Mouse (Mus musculus) forebrain, embryonic 16.5 days (tissue): Measurements from ENCODE around the gene 4933402J07Rik. TPM values are rescaled to one million over a fixed set of nuclear protein-coding genes. Genes with fewer than 3 reads are reported as not detected.
A peak's percentile ranks its signal among the peaks of the same experiment; 100 is the strongest.

Experiments used
- ATAC-seq: fragments of 200-750 bp; cut with Nextera tagmentation; 2 replicates; pipeline ENCODE4 v1.8.0; 2017; ENCODE audit warnings: mild to moderate bottlenecking, moderate library complexity
- H3K27ac ChIP-seq: fragments of 300-500 bp; sonication (generic); 2 replicates; pipeline ENCODE4 v1.5.1; 2014; ENCODE audit warnings: low read length, control low read depth
- H3K27me3 ChIP-seq: fragments of 300-500 bp; sonication (generic); replicated peaks from 2 replicates; pipeline ENCODE4 v1.6.1; 2014; ENCODE audit warnings: low read length; ENCODE audit not compliant: control insufficient read depth, insufficient read depth
- H3K36me3 ChIP-seq: fragments of 300-500 bp; sonication (generic); 2 replicates; pipeline ENCODE4 v1.6.1; 2014; ENCODE audit not compliant: control insufficient read depth, insufficient read depth
- H3K4me1 ChIP-seq: fragments of 300-500 bp; sonication (generic); replicated peaks from 2 replicates; pipeline ENCODE4 v1.6.1; 2014; ENCODE audit warnings: low read length; ENCODE audit not compliant: control insufficient read depth, insufficient read depth
- H3K4me2 ChIP-seq: fragments of 300-500 bp; sonication (generic); 2 replicates; pipeline ENCODE4 v1.6.1; 2014; ENCODE audit warnings: mild to moderate bottlenecking, low read length, control low read depth
- H3K4me3 ChIP-seq: fragments of 300-500 bp; sonication (generic); replicated peaks from 2 replicates; pipeline ENCODE4 v1.5.1; 2014; ENCODE audit warnings: mild to moderate bottlenecking, low read length, control low read depth
- H3K9ac ChIP-seq: fragments of 300-500 bp; sonication (generic); replicated peaks from 2 replicates; pipeline ENCODE4 v1.6.1; 2014; ENCODE audit warnings: low read depth, low read length, control low read depth
- H3K9me3 ChIP-seq: fragments of 300-500 bp; sonication (generic); 2 replicates; pipeline ENCODE4 v1.6.1; 2016; ENCODE audit warnings: low read length; ENCODE audit not compliant: control insufficient read depth
- WGBS: fragments of 180-500 bp; shearing (Covaris S2); extraction: QIAGEN DNeasy Blood & Tissue Kit; methylation state at CpG from one replicate; pipeline ENCODE4 v1.1.7; 2014; 5-methylcytosine and 5-hydroxymethylcytosine counted together
- polyA plus RNA-seq: library from polyadenylated mRNA; unstranded; fragments of >200 nt; fragmentation: Nextera tagmentation; extraction: Ambion mirVana; gene quantifications from 2 replicates; pipeline ENCODE4 v1.2.1, GENCODE M21; 2015

The 4933402J07Rik gene
- not detected in 2 replicates for polyA plus RNA-seq

DNA sequence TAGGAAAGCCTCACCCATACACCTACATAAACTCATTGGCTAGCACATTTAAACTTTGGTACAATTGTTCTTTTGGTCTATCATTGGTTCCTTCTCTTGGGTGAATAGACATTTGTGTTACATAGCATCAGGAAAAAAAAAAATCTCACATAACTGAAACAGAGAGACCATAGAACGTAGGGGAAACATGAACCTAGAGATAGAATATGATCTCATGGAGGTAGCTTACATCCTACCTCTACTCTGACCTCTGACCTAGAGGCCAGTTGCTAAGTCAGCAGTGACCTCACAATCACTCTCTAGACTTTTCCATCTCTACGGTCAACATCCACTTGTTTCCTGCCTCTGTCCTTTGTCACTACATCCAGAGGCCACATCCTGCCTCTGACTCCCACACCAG, at the start of gene 4933402J07Rik:
TSS of gene 4933402J07Rik (plus strand) at position 301 of the 400 bp plus-strand sequence.
- WGBS, result 86% methylated on average over 2 of the region's 2 CpGs
- Histone ChIP-seq H3K4me3 (no peak within 1 kb of the TSS), H3K36me3 (no peaks in the 10 kb centered on the region), H3K9me3 (no peaks in the 10 kb centered on the region), H3K4me1 (no peaks in the 10 kb centered on the region), H3K27me3 (no peaks in the 10 kb centered on the region), H3K9ac (no peak within 1 kb of the TSS), H3K4me2 (no peak within 1 kb of the TSS), H3K27ac (no peak within 1 kb of the TSS)
- ATAC-seq, result no peak

DNA sequence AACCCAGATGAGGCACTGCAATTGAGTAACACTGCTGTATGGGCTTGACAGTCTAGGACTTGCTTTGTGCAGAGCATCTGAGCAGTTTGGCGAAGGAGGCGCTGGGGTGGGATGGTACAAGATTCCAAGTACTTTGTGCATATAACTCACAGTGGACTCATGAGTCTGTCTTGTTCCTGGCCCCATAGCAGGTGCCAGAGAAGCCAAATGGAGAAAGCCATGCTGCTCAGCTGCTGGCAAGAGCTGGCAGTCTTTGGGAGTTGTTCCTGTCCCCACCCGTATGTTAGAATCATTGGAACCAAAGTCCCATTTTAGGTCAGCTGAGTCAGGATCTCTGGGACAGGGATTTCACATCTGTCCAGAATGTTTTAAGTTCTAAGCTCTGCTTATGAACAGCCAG, 46.5 kb upstream of the 4933402J07Rik start:
- 97% methylated on average over 3 of the region's 3 CpGs for WGBS
- Histone ChIP-seq H3K36me3 (no peaks in the 10 kb centered on the region), H3K4me2 (no peak overlapping the region), H3K9me3 (no peaks in the 10 kb centered on the region), H3K4me1 (no peaks in the 10 kb centered on the region), H3K9ac (no peak overlapping the region), H3K4me3 (no peak overlapping the region), H3K27me3 (no peaks in the 10 kb centered on the region), H3K27ac (no peak overlapping the region)
- no peak for ATAC-seq

DNA sequence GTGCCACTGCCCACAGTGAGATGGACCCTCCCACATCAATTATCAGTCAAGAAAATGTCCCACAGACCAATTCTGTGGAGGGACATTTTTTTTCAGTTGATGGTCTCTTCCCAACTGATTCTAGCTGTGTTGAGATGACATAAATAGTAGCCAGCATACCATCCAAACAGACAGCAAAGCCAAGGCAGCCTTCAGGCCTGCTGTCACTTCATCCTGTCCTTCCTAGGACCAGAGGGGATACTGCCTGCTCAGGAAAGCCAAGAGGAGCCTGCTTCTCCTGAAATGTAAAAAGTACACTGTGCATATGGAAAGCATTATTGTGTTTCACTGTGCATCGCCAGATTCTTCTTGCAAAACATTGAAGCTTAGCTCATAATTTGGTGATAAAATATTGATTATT, 38.6 kb upstream of the 4933402J07Rik start:
- no peak overlapping the region for H3K4me3 ChIP-seq
- WGBS, result 89% methylated on average over 1 of the region's 1 CpGs
- no peak overlapping the region for H3K9ac ChIP-seq
- no peaks in the 10 kb centered on the region for H3K9me3 ChIP-seq
- no peaks in the 10 kb centered on the region for H3K4me1 ChIP-seq
- H3K27ac ChIP-seq, result no peak overlapping the region
- H3K27me3 ChIP-seq, result no peaks in the 10 kb centered on the region
- H3K4me2 ChIP-seq, result no peak overlapping the region
- no peaks in the 10 kb centered on the region for H3K36me3 ChIP-seq
- no peak for ATAC-seq

DNA sequence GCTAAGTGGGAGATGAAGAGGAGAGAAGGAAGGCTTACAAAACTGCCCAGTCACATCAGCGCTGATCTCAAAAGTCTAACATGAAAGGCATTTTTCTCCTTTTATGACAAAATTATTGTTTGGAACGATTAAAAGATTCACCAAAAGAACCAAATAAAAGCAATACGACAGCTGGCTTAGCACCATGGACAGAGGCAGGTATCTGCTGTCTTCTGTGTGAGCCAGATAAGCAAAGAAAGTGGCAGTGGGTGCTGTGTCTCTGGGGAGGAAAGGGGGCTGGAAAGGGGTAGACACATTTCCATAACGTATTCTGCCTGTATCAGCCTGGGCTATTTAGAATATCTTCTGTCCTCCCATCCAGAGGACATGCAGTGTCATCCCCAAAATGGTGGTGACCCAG, 32.5 kb upstream of the 4933402J07Rik start:
- no peak overlapping the region for H3K4me3 ChIP-seq
- H3K9me3 ChIP-seq, result no peaks in the 10 kb centered on the region
- H3K27me3 ChIP-seq, result no peaks in the 10 kb centered on the region
- ATAC-seq, result no peak
- no peaks in the 10 kb centered on the region for H3K36me3 ChIP-seq
- no peak overlapping the region for H3K4me2 ChIP-seq
- no peaks in the 10 kb centered on the region for H3K4me1 ChIP-seq
- H3K9ac ChIP-seq, result no peak overlapping the region
- no peak overlapping the region for H3K27ac ChIP-seq
- 68% methylated on average over 4 of the region's 4 CpGs for whole genome bisulfite sequencing

DNA sequence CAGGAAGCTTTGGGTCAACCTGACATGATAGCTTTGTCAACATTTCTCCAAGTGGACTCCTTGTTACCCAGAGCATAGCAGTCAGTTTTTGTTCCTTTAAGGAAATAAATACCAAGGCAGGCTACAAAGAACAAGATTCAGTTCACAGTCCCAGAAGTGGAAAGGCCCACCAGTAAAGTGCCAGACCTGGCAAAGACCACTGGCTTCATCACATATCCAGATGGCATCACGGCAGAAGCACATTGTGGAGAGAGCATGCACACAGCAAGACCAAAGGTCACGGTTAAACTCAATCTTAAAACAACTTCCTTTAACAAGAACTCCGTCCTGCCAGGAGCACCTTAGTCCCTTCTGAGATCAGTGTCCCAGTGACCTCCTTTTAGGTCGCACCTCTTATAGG, 30.2 kb upstream of the 4933402J07Rik start:
- Histone ChIP-seq H3K9me3 (no peaks in the 10 kb centered on the region), H3K27ac (no peak overlapping the region), H3K4me3 (no peak overlapping the region), H3K4me1 (no peaks in the 10 kb centered on the region; the same call in 1 of the 2 replicates), H3K4me2 (no peak overlapping the region), H3K27me3 (no peaks in the 10 kb centered on the region), H3K9ac (no peak overlapping the region), H3K36me3 (no peaks in the 10 kb centered on the region)
- ATAC-seq, result no peak
- 88% methylated on average over 4 of the region's 4 CpGs for WGBS

DNA sequence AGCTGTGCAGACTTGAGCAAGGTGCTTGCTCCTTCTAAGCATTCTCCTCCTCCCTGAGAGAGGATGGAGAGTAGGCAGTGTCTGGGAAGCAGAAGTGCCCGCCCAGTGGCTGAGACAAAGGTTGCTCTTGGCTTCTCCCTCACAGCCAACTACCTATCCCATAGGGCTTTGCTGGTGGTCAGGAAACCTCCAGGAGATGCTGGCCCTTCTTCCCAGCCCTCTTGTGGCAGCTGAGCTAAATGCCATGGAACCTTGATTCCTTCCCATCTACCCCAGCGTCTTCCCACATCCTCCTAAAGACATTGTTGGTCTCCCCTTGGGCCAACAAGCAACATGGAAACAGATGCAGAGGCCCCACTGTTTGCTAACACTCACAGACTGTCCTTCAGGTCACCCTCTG, 28.8 kb upstream of the 4933402J07Rik start:
- no peak overlapping the region for H3K4me2 ChIP-seq
- H3K9ac ChIP-seq, result no peak overlapping the region
- H3K9me3 ChIP-seq, result no peaks in the 10 kb centered on the region
- no peaks in the 10 kb centered on the region for H3K27me3 ChIP-seq
- H3K27ac ChIP-seq, result no peak overlapping the region
- H3K36me3 ChIP-seq, result no peaks in the 10 kb centered on the region
- H3K4me3 ChIP-seq, result no peak overlapping the region
- no peak for ATAC-seq
- 40% methylated on average over 1 of the region's 2 CpGs for WGBS
- peaks cover under 1% of the 10 kb centered on the region for H3K4me1 ChIP-seq

DNA sequence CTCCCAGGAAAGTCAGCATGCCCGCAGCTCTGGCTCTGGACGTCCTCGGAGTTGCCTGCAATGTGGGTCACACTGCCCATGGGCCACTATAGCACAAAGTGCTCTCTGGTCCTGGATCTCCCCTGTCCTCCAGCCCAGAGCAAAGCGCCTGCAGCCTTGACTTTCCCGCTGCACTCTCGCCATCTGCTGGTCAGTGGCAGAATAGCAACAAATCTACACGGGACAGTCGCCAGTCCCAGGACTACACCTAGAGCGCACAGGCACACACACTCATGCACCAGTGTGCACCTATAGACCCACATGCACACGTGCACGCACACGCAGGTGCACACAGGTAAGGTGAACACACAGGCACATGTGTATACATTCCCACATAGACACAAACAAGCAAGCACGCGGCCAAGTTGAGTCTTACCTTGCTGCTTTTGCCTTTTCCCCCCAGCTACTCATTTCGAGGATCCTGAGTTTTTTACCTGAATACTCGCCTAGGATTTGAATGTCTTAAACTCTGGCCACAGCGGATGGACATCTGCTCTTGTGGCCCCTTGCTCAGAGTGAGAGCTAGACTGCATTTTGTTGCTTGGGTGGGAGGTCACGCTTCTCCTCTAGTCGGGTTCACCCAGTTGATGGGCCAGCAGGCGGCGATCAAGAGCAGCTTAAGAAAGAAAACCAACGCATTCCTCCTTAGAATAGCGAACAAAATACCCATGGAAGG, 26.9 kb upstream of the 4933402J07Rik start:
- peak overlapping the region; percentile 38 for H3K4me2 ChIP-seq
- no peaks in the 10 kb centered on the region for H3K9me3 ChIP-seq
- no peak overlapping the region for H3K4me3 ChIP-seq
- 6% methylated on average over 23 of the region's 23 CpGs for WGBS
- no peaks in the 10 kb centered on the region for H3K36me3 ChIP-seq
- H3K4me1 ChIP-seq, result peaks cover 6% of the 10 kb centered on the region
- no peaks in the 10 kb centered on the region for H3K27me3 ChIP-seq
- peak; percentile 80 for ATAC-seq
- H3K9ac ChIP-seq, result no peak overlapping the region
- no peak overlapping the region for H3K27ac ChIP-seq

DNA sequence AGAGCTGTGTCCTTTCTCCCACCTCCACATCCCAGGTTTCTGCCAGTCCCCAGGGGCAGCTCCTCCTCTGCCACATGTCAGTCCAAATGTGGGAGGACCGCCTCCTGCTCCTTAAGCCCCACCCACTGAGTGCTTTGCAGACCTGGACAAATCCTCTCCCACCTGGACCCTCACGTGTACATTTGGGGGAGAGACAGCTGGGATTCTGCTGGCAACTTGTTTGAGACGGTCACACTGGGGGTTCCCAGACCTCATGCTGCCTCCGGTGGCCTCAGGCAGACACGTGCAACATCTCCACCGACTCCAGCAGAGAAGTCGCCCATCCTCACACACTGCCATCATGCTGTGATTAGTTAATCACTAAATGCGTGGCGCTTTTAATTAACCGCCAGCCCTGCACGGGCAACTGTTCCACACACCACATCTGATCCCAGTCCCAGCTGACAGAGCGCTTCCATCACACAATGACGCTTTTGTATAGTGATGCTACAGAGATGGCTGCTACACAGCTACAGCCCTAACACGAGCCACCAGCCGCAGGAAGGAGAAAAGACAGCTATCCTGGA, 23.7 kb upstream of the 4933402J07Rik start:
- Histone ChIP-seq H3K27ac (no peak overlapping the region), H3K4me3 (peak overlapping the region; percentile 28), H3K4me1 (peaks cover 6% of the 10 kb centered on the region), H3K4me2 (peak overlapping the region; percentile 50), H3K9me3 (peaks cover 2% of the 10 kb centered on the region; the same call in 1 of the 2 replicates), H3K27me3 (no peaks in the 10 kb centered on the region), H3K9ac (peak overlapping the region; percentile 19; the same call in 1 of the 2 replicates), H3K36me3 (no peaks in the 10 kb centered on the region)
- WGBS, result 6% methylated on average over 15 of the region's 15 CpGs
- ATAC-seq, result peak; percentile 76

DNA sequence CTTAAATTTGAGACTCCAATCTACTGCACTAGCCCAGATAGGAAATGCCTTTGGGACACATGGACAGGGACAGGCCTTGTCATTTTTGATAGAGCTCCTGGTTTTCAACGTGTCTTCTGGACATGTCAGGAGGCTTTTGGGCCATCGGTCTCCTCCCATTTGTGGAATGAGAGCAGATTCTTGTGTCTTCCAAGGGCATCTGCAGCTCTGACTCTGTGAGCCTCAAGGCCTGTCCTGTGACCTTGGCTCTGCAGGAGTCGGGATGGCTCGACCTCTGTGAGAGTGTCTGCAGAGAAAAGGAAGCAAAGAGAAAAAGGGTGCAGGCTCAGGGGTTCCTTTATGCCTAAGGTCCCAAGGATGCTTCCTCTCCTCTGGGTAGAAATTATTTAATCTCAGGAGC, 13.8 kb upstream of the 4933402J07Rik start:
- WGBS, result 81% methylated on average over 4 of the region's 4 CpGs
- Histone ChIP-seq H3K4me3 (no peak overlapping the region), H3K4me1 (no peaks in the 10 kb centered on the region), H3K4me2 (no peak overlapping the region), H3K9ac (no peak overlapping the region), H3K27ac (no peak overlapping the region), H3K9me3 (no peaks in the 10 kb centered on the region), H3K36me3 (no peaks in the 10 kb centered on the region), H3K27me3 (no peaks in the 10 kb centered on the region)
- no peak for ATAC-seq
